Mouse (Mus musculus) spleen, adult 18-20 months (tissue): Measurements from ENCODE around the gene H3f3a.

Experiments
- DNase-seq, 2 experiments: peaks; one replicate each; pipeline ENCODE4 v3.0.0; 2022; ENCODE audit warnings: mixed read lengths in 2 of 2

H3f3a gene

DNA sequence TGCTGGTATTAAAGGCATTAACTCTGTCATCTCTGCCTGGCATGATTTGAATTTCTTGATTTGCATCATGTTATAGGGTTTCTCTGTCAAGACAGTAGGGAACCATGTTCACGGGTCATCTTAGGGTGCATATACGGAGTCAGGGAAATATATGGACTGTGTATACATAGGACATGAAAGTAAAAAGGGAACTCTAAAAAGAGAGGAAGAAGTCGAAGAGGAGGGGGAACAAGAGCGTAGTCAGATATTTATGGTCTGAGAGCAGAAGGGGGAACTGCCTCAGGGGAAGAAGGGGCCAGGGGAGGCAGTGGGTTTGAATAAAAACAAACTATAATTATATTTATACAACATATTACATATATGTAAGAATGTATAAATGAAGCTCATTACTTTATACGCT, 8.5 kb upstream of the H3f3a start:
- no peak for DNase-seq

DNA sequence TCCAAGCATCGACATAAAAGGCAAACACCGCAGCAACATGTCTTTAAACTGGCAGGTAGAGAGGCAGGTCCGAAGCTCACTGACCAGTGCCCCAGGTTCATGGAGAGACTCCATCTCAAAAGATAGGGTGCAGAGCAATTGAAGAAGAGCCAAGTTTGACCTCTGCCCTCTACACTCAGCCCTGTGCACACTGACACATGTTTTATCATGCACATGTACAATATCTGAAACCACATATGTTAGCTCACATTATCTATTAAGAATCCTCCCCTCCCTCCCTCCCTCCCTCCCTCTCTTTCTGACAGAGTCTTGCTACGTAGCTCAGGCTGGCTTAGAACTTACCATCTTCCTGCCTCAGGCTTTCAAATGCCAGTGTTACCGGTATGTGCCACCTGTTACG, 7.4 kb upstream of the H3f3a start:
- DNase-seq = no peak

DNA sequence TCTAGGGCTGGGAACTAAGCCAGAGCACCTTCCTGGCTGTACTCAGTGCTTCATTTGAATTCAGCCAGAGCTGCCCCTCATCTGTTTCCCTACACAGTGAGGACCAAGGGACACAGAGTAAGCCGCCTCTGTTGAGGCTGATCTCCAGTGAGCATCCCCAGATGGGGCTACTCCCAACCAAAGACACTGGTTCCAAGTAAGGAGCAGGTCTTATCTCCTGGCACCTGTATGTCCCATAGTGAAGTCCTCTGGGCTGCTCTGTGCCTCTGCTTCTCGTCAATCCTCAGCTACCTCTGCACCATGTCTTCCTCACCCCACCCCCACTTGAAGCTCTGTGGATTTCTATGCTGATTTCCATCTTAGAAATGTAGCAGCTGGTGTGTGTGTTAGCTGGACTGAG, 4.3 kb upstream of the H3f3a start:
- DNase-seq = no peak

DNA sequence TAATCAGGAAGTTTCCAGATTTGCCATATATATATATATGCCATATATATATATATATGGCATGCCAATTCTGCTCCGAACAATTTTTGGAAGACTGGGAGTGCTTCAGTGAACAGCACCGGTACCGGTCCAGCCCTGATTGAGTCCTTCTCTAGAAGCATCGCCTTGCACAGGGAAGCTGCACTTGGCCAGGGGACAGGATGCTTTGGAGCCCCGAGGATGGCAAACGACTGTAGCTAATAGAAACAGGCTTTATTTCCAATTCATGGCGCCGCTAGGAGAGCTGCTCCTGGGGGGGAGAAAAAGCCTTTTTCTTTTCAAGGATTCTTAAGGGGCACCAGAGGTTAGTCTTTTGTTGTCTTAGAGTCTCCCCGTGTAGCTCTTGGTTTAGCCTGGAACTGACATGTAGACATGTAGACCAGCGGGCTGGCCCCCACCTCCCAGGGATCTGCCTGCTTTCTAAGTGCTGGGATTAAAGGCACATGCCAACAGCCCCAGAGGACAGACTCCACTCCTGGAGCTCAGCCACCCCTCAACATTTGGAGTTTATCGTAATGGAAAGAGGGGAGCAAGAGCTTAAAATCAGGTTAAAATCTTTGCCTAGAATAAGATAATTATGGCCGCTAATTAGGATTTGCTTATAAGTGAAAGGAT, 1.8 kb upstream of the H3f3a start:
- DNase-seq = no peak

DNA sequence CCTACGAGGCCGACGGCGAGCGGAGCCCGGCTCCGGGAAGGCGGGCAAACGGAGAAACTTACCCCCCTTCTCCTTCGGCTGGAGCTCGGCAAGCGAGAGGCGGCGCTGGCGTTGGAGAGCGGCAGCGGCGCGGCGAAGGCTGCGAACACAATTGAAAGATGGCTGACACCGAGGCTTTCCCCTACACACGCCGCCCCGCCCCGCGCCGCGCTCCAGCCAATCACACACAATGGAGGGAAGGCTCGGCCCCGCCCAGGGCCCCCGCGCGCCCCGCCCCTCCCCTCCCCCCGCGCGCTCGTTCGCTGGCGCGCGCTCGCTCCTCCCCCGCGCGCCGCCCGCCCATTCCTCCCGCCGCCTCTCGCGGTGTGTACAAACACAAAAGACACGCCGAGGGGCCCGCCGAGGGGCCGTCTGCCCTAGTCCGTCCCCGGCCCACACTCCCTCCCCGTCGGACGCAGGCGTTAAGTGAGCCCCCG, 296 bp downstream of the H3f3a start:
- DNase-seq = peak; percentile 93 to 94

DNA sequence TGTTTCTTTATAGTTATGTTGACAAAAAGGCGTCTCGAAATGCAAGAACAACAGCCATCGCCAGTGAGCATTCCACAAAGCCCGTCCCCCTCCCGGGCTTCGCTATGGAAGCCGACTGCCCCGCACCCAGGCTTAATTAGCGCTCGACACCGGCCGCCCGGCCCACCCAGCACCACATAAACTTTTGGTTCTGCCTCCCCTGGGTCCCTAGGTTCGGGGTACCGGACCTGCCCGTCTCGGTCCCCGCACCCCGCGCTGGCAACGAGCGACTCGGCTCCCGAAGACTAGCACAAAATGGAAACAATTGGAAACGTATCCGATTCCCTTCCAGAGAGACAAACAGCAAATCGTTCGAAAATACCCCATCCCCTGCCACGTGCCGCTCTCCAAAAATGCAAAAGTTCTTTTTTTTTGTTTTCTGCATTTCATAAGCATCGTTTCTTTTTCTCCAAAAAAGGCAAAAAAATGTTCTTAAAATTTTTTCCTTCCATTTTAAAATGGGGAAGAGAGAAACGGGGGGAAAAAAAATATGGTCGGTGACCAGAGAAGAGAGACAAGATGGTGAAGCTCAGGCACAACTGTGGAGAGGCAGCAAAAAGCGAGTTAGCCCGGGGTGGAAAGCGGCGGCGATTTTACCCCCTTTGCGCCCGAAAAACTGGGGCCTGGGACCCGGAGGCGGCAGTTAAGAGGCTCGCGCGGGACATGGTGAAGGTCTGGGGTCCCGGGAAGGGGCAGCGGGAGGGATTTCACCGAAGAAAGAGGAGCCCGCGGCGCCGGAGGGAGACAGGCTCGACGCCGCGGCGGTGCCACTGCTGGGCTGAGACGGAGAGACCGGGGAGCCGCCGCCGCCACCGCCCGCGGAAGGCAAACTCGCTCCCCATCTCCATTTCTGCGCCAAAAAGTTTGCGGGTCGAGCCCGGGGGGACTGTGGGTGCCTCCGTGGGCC, 1.0 kb downstream of the H3f3a start:
- peak; percentile 48 to 60 for DNase-seq

DNA sequence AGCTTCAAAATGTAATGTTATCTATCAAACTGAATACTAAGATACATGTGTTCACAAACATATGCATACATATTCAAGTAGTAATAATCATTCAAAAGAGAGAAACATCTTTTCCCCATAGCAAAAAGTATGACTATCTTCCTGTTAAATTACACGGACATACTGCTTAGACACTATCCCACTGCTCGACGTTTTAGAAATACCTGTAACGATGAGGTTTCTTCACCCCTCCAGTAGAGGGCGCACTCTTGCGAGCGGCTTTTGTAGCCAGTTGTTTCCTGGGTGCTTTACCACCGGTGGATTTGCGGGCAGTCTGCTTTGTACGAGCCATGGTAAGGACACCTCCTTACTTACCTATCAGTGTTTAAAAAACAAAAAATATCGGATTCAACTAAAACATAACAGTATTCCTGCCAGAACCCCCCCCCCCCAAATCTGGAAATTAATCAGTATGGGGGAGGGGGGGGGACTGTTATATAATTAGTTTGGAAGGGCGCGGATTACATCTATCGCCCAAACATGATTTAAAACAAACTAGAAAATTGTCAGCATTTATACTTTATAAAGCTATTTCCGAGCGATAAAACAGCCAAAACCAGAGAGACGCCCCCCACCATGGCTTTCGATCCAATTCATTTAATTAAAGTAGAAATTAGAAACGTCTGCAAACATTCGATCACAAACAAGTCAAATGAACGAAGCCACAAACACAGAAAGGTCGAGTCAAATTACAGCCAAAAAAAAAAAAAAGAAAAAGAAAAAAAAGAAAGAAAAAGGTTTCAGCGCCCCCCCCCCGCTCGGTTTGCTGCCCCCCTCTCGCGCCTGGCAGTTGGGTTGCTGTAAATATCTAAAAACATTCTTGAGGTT, 1.9 kb downstream of the H3f3a start:
- DNase-seq = no peak

DNA sequence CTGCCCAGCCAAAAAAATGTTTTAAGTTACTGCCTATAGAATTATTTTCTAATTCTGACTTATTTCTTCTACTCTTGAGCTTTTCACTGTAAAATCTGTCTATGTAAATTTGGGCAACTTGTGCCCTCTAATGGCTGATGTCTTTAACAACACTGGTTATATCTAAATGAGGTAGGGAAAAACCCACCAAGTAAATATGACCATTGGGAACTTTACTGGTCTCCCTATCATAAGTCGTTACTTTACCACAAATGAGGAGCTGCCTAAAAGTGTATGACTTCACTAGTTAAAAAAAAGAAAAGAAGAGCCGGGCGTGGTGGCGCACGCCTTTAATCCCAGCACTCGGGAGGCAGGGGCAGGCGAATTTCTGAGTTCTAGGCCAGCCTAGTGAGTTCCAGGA, 2.8 kb downstream of the H3f3a start:
- no peak for DNase-seq

DNA sequence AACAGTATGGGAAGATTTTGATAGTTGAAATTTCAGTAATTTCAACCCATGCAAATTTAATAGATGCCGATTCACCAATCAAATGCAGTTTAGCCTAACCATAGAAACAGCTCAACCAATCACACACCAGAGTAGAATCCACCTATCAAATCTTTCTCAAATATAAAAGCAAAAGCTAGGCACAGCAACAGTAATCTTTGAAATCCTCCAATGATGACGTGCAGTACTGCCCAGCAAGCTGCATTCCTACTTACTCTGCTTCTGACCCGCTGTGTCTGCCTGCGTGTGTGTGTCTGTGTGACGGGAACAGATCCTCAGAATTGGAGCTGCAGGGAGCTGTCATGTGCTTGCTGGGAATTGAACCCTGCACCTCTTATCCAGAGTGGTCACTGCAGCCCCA, 4.9 kb downstream of the H3f3a start:
- DNase-seq = no peak

DNA sequence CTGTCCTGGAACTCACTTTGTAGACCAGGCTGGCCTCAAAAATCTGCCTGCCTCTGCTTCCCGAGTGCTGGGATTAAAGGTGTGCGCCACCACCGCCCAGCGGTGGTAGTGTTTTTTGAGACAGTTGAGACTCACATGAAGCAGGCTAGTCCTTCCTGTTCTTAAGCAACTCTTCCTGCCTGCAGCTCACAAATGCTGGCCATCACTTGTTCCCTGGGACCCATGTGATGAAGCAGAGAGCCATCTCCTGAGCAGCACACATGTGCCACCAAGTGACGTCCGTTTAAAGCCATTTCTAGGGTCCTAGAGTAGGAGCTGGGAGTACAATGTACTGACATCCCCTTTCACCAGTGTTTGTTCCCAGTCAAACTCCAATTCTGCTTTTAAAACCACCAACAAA, 9.9 kb downstream of the H3f3a start:
- DNase-seq = no peak

DNA sequence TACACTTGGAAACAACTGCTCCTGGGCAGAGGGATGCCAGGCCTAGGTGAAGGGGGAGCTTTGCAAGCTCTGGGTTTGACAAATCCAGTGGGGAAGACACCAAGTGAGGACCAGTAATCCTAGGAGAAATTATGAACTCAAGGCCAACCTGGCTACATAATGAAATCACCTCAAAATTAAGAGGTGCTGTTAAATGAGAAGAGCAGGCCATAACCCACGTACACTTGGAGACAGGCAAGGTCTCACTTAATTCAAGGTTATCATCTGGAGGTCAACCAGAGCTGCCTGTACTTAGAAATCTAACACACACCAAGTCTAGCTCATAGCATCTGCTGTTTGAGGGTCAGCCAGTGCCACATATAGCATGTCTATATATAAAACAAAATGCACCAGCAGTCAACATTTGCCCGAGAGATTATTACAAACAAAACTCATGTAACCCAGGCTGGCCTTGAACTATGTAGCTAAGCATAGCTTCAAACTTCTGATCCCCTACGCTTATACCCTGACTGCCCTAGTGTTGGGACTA, 12.2 kb downstream of the H3f3a start:
- DNase-seq = no peak

DNA sequence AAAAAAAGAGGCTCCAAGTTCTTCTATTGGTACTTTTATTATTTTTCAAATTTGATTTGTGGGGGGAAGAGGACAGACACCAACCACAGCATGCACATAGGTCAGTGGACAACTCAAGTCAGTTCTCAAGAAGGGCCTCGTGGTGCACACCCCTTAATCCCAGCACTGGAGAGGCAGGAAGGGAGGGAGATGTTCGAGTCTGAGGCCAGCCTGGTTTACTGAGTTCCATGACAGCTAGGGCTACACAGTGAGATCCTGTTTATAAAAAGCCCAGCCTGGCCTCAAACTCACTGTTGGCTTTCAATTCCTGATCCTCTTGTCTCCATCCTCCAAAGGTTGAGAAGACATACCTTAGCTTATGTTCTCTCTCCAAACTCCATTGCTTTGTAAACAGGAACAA, 12.9 kb downstream of the H3f3a start:
- DNase-seq = no peak

DNA sequence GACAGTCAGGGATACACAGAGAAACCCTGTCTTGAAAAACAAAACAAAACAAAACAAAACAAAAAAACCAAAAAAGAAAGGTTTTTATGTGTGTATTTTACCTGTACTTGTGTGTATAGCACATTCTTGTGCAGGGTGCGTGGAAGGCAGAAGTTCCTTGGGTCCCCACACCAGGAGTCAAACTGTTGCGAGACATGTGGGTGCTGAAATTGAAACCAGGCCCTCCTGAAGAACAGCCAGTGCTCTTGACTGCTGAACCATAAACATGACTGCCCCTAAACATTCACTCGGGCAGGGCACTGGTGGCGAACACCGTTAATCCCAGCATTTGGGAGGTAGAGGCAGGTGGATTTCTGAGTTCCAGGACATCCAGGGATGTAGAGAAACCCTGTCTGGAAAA, 13.7 kb downstream of the H3f3a start:
- no peak for DNase-seq

DNA sequence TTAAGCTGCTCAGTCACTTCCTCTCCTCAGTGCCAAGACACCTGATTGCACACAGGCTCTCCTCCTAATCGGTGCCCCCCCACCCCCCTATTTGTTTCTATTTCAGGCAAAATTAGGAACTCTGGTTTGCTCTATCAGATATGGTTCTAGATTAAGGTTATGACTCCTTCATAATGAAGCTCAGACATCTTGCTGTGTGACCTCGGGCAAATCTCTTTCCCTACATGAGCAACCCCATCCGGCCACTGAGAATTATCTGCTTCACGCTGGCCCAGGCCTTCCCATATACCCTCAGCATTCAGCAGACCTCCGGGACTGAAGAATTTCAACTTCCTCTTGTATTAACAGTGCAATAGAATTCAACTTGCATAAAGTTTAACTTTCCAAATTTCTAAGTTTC, 14.5 kb downstream of the H3f3a start:
- no peak for DNase-seq

DNA sequence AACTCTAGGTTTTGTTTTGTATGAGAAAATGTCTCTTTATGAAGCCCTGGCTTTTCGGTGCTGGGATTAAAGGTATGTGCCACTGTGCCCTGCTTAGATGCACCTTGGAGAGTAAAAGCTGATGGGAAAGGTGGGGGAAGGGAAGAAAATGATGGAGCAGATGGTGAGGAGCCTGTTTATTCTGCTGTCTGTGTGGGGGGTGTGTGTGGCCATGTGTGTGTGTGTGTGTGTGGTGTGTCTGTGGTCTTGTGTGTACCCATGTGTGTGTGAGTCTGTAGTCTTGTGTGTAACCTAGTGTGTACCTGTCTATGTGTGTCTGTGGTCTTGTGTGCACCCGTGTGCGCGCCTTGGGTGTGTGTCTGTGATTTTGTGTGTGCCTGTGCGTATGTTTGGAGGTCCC, 15.1 kb downstream of the H3f3a start:
- no peak for DNase-seq

DNA sequence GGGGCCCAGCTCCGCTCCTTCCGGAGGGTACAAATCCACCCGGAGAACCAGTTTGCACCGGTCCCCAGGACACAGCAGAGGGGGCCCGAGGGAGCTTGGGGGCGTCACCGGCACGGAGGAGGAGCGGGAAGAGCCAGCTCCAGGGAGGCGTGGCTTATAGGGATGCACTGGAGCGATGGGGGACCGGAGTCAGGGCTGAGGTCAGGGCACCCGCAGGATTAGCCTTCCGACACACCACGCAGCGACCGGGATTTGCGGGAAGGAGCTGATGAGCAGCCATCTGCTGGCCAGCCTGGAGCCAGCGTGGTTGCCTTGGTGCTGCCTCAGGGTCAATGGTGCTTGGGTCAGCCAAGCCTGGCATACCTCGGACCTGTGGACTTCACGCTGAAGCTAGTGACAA, 19.6 kb downstream of the H3f3a start:
- DNase-seq = no peak

DNA sequence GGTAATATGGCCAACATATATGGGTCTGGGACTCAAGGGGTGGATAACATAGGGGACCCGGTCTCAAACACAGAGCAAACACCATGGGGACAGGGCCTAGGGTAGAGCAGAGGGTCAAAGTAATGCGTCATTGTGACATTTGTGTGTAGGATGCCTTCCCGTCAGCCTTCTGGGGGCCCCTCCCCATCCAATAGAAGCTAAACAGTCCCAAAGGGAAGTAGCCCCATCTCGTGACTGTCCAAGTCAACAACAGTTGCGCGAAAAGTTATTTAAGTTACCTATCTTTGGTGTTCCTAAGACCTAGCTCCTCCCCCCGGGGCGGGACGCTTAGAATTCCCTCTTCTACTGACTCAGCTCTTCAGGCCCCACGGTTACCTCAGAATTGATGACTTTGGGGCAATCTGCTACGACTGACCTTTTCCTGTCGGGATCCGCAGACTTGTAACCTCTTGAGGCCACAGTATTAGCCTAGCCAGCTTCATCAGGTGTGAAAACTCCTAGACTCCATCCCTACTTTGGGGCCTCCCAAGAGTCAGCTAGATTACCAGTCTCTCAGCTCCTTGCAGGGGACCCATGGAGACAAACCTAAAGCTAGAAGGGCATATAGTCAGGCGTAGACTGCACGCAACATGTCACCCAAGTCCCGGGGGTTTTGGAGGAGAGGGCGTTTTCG, 20.2 kb downstream of the H3f3a start:
- DNase-seq = no peak

DNA sequence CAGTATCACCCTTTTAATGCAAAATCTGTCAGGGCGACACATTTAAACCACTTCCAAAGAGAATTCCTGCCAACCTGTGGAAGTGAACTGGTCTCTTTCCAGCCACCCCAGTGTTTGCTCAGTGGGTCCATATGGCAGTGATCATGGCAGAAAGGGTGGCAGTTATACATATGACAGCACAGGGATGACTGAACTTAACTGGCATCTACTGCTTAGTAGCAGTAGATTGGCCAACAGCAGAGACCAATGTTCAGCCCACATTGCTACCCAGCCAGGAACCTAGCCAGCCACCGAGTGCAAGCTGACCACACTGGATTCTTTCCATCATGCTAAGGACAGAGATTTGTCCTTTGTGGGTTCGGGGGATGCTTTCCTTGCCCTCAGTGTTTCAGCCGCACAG, 20.9 kb downstream of the H3f3a start:
- DNase-seq = no peak

DNA sequence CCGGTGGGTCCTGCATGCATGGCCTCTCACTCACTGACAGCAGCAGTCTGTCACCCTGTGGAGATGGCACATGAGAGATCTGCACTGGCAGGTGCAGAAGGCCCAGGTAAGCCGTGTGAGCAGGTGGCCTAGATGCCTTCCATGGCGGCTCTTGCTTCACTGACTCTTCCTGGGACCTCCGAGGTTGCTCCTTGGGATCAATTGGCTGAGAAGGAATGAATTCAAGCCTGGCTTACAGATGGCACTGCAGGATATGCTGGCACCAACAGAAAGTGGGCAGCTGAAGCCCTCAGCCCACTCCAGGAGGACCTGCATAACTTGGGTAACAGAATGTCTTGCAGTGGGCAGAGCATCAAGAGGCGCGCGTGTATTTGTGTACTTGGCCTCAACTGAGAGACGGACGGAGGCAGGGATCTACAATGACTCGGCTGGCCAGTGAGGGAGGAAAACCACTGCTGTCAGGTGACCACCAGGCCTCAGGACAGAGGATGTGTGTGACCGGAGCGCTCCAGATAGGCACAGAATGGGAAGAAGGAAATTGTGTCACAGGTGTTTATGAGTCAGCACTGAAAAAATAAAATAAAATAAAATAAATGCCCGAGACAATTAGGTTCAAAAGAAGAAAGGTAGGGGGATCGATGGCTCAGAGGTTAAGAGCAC, 21.8 kb downstream of the H3f3a start:
- DNase-seq = no peak

DNA sequence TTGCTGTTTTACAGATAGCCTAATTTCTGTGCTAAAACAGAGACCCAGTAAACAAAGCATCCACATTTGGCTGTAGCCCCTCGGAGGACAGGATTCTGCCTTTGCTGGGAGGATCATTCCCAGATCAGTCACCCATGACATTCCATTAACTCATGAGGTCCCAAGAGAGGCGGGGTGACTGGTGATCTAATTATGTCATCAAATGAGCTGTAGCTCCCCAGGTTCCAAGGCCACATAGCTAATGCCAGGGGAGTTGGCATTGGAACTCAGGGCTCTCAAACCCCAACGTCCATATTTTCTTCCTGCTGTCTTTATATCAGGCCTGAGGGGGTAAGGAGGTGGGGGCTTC, 30.2 kb downstream of the H3f3a start:
- DNase-seq = no peak

DNA sequence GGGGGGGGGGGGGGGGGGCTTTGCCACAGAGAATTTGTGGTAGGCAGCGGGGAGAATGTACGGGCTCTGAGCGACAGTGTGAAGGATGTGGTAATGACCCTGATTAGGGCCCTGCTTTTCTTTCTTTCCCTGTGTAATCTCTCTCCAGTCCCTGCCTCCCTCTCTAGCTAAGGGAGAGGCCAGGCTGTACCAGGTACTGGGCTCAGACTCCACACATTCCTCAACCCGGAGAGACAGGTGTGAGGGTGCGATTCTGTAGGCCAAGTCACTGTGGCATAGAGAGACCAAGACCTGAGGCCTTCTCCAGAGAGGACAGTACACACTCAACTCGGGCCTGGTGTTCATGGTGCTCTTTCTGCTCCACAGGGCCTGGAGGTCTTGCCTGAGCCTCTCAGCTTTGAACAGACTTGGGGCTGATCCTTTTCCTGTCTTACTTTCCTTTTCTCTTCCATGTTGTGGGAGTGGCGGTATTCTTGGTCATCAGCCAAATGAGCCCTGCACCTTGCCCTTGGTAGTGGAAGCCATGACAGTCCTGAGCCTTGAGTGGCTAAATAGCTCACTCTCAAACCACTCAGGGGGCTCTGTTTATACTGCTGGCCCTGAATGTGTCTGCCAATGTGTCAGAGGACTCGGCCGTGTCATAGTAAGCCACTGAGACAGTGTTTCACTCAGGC, 30.7 kb downstream of the H3f3a start:
- no peak for DNase-seq
